Mouse (Mus musculus) MEL-GATA-1-ER (cell line): Measurements from ENCODE around the gene Zbp1.

Experiments used
- DNase-seq: peaks from one replicate; pipeline ENCODE4 v3.0.0-alpha.2; 2012; ENCODE audit warnings: low read depth; ENCODE audit errors: extremely low read depth

The Zbp1 gene

GRCm38 (mm10) chr2:173218416-173219141 lies at the start of gene Zbp1:
Gene Zbp1 (minus strand): TSS chr2:173218923.
- DNase-seq = no peak

GRCm38 (mm10) chr2:173267562-173267961 lies 48.8 kb upstream of the Zbp1 start:
- DNase-seq = no peak

- DNase-seq = no peak
Observed at GRCm38 (mm10) chr2:173266349-173267112, 47.8 kb upstream of the Zbp1 start.

GRCm38 (mm10) chr2:173265468-173266265 lies 46.9 kb upstream of the Zbp1 start:
- no peak for DNase-seq

GRCm38 (mm10) chr2:173264467-173265128 lies 45.9 kb upstream of the Zbp1 start:
- no peak for DNase-seq

- DNase-seq = no peak
Observed at GRCm38 (mm10) chr2:173263636-173264330, 45.1 kb upstream of the Zbp1 start.

GRCm38 (mm10) chr2:173261497-173261896 lies 42.8 kb upstream of the Zbp1 start:
- DNase-seq = no peak

GRCm38 (mm10) chr2:173258459-173259091 lies 39.9 kb upstream of the Zbp1 start:
- no peak for DNase-seq

GRCm38 (mm10) chr2:173257610-173258009 lies 38.9 kb upstream of the Zbp1 start:
- DNase-seq = no peak

GRCm38 (mm10) chr2:173256552-173256949 lies 37.8 kb upstream of the Zbp1 start:
- no peak for DNase-seq

GRCm38 (mm10) chr2:173255810-173256551 lies 37.3 kb upstream of the Zbp1 start:
- no peak for DNase-seq

GRCm38 (mm10) chr2:173253761-173254662 lies 35.3 kb upstream of the Zbp1 start:
- DNase-seq = no peak

- no peak for DNase-seq
Observed at GRCm38 (mm10) chr2:173251675-173252074, 33.0 kb upstream of the Zbp1 start.

- no peak for DNase-seq
Observed at GRCm38 (mm10) chr2:173251133-173251532, 32.4 kb upstream of the Zbp1 start.

- DNase-seq = no peak
Observed at GRCm38 (mm10) chr2:173250411-173250810, 31.7 kb upstream of the Zbp1 start.

GRCm38 (mm10) chr2:173249965-173250364 lies 31.2 kb upstream of the Zbp1 start:
- no peak for DNase-seq

GRCm38 (mm10) chr2:173249386-173249785 lies 30.7 kb upstream of the Zbp1 start:
- DNase-seq = no peak

GRCm38 (mm10) chr2:173248822-173249221 lies 30.1 kb upstream of the Zbp1 start:
- DNase-seq = no peak

GRCm38 (mm10) chr2:173247911-173248310 lies 29.2 kb upstream of the Zbp1 start:
- no peak for DNase-seq
